Comparison of ENCODE assay signal across 33 mouse cellular contexts in genomic region chr14:61132556-61132955, GRCm38 (mm10).
"Had no signal": no experiment of that assay in that cellular context is flagged by ENCODE, and none has a peak within 500 bp of the region (broad histone marks: within the 10 kb centered on the region; RNA-seq: fewer than 3 reads in every experiment).

No protein-coding gene starts in this region.

- H3K36me3 ChIP-seq: heart, embryonic 12.5 days; heart, embryonic 13.5 days; heart, embryonic 15.5 days; hindbrain, embryonic 10.5 days; hindbrain, embryonic 12.5 days; hindbrain, embryonic 13.5 days; hindbrain, embryonic 15.5 days; intestine, embryonic 15.5 days; kidney, embryonic 15.5 days had no signal

- H3K9me3 ChIP-seq: heart, embryonic 12.5 days; heart, embryonic 13.5 days; heart, embryonic 15.5 days; hindbrain, embryonic 10.5 days; hindbrain, embryonic 12.5 days; hindbrain, embryonic 13.5 days; hindbrain, embryonic 15.5 days; intestine, embryonic 15.5 days; kidney, embryonic 15.5 days had no signal

- H3K9ac ChIP-seq: heart, embryonic 12.5 days; heart, embryonic 13.5 days; heart, embryonic 15.5 days; hindbrain, embryonic 12.5 days; hindbrain, embryonic 13.5 days; hindbrain, embryonic 14.5 days; hindbrain, embryonic 15.5 days; intestine, embryonic 15.5 days; kidney, embryonic 15.5 days had no signal

- ATAC-seq: hindbrain, embryonic 16.5 days; hindbrain, postnatal 0 days; inflammation-experienced regulatory T-cells, adult 6 months; intestine, embryonic 15.5 days; intestine, postnatal 0 days had no signal

- H3K4me1 ChIP-seq: heart, embryonic 15.5 days; hindbrain, embryonic 12.5 days; intestine, embryonic 15.5 days; kidney, embryonic 15.5 days had no signal

- H3K27ac ChIP-seq: heart, embryonic 13.5 days; heart, embryonic 15.5 days; hindbrain, embryonic 10.5 days; hindbrain, embryonic 12.5 days; hindbrain, embryonic 13.5 days; hindbrain, embryonic 14.5 days; hindbrain, embryonic 15.5 days; hindbrain, postnatal 0 days; intestine, embryonic 15.5 days; kidney, embryonic 15.5 days; kidney, postnatal 0 days; layer of hippocampus, adult 2 months; left cerebral cortex, adult 2 months had no signal

- H3K4me2 ChIP-seq: heart, embryonic 11.5 days; heart, embryonic 12.5 days; heart, embryonic 13.5 days; heart, embryonic 15.5 days; hindbrain, embryonic 12.5 days; hindbrain, embryonic 13.5 days; hindbrain, embryonic 14.5 days; hindbrain, embryonic 15.5 days; intestine, embryonic 15.5 days; kidney, embryonic 15.5 days had no signal

- H3K27me3 ChIP-seq: heart, embryonic 15.5 days; hindbrain, embryonic 12.5 days; hindbrain, embryonic 13.5 days; hindbrain, embryonic 15.5 days; intestine, embryonic 15.5 days had no signal

- H3K4me3 ChIP-seq: heart, embryonic 12.5 days; heart, embryonic 13.5 days; heart, embryonic 15.5 days; hindbrain, embryonic 10.5 days; hindbrain, embryonic 12.5 days; hindbrain, embryonic 13.5 days; hindbrain, embryonic 15.5 days; intestine, embryonic 15.5 days; kidney, embryonic 15.5 days; layer of hippocampus, adult 2 months; left cerebral cortex, adult 2 months had no signal

- DNase-seq: heart, postnatal 14 days; heart, postnatal 36 days; heart, postnatal 4 days; kidney, adult 11 months; kidney, adult 18-20 months; kidney, adult 2 months; kidney, adult 8-10 months; kidney, adult 9 months; kidney, postnatal 10 days; kidney, postnatal 14 days; kidney, postnatal 25 days; kidney, postnatal 36 days; kidney, postnatal 4 days; layer of hippocampus, adult 9-11 months; layer of hippocampus, postnatal 36 days had no signal
